10 mouse cellular contexts compared by ENCODE assay signal in the genomic region with DNA sequence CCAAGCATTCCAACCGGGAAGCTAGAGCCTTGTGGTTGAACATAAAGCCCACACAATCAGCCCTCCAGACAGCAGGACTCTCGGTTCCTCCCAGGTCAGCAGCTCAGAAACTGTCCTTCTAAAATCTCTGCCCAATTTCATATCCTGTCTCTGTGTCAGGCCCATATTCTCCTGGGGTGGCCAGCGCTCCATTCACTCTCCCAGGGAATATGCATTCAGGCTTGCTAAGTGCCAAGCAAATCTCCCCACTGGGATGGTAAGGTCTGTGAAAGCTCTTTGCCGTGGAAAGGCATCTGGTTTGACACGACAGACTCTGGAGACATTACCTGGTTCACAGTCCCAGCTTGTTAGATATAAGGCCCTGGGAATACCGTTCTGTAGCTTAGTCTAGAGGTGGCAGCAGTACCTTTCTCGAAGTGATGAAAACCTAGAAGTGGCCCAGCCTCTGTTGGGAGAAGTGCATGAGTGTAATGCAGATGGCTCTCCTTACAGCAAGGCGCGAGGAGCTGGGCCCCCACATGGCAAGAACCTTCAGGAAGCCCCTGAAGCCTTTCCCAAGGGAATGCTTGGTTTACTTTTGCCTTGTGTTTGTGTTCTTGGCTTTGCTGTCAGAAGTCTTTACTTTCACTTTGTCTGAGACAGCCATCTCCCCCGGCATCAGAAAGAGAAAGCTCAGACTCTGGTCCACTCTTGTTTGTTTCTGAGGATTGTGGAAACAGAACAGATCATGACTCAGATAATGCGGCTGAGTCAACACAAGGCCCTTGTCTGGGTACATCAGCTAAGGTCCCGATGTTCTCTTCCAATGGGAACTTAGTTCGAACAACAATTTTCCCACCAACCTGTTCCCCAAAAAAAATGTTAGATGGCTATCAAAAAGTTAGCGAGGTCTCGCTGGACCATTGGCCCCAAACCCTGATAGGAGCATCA. TPM values are rescaled to one million over a fixed set of nuclear protein-coding genes. Genes with fewer than 3 reads are reported as not detected.
DNase-seq lines count a peak whose midpoint lies in the region; ATAC-seq lines count a peak whose summit lies in the region.
"Had no signal": no experiment of that assay in that cellular context is flagged by ENCODE, and none has a peak within 500 bp of the region (broad histone marks: within the 10 kb centered on the region; RNA-seq: fewer than 3 reads in every experiment).

No protein-coding gene starts in this region.

- peak overlapping the region; percentile 49 for H3K27ac ChIP-seq in liver, embryonic 16.5 days (ENCODE audit: low read length)
- H3K27ac ChIP-seq: embryonic facial prominence, embryonic 10.5 days; forebrain, embryonic 10.5 days had no signal

- 52% methylated on average over 15 of the region's 15 CpGs for WGBS in liver, embryonic 16.5 days (ENCODE audit: insufficient replicate concordance)

- DNase-seq in kidney, adult 18-20 months: peak; percentile 31
- DNase-seq in kidney, postnatal 14 days: no peak
- DNase-seq in 3T3-L1 (ENCODE audit: low read depth, low spot score): peak; percentile 33
- DNase-seq in layer of hippocampus, adult 11-12 months (ENCODE audit: low spot score): no peak
- no peak for DNase-seq in urinary bladder, postnatal 25 days (ENCODE audit: low spot score)
- DNase-seq: lung, postnatal 4 days had no signal

- no peak overlapping the region for H3K9ac ChIP-seq in liver, embryonic 16.5 days (ENCODE audit: low read depth, low read length)

- no peaks in the 10 kb centered on the region for H3K9me3 ChIP-seq in liver, embryonic 16.5 days (replicated peaks; ENCODE audit: control insufficient read depth, low read length)
- H3K9me3 ChIP-seq: embryonic facial prominence, embryonic 10.5 days; forebrain, embryonic 10.5 days had no signal

- no peak overlapping the region for H3K4me3 ChIP-seq in liver, embryonic 16.5 days (ENCODE audit: low read depth, low read length)
- H3K4me3 ChIP-seq: embryonic facial prominence, embryonic 10.5 days; forebrain, embryonic 10.5 days had no signal

- no peaks in the 10 kb centered on the region; the same call in none of the 2 replicates for H3K4me1 ChIP-seq in liver, embryonic 16.5 days (ENCODE audit: control insufficient read depth, low read depth, low read length)

- H3K4me2 ChIP-seq in liver, embryonic 16.5 days (ENCODE audit: low read depth, low read length): peak overlapping the region; percentile 1; the same call in 1 of the 2 replicates

- H3K36me3 ChIP-seq in liver, embryonic 16.5 days (ENCODE audit: control insufficient read depth, insufficient read depth): no peaks in the 10 kb centered on the region
- H3K36me3 ChIP-seq: embryonic facial prominence, embryonic 10.5 days; forebrain, embryonic 10.5 days had no signal

- no peaks in the 10 kb centered on the region for H3K27me3 ChIP-seq in liver, embryonic 16.5 days (ENCODE audit: control insufficient read depth, insufficient read depth, low read depth, low read length)

- ATAC-seq in activated CD4-positive, CD25-positive, alpha-beta regulatory T cell, adult 4 months: peak; percentile 33
- ATAC-seq in liver, embryonic 16.5 days (ENCODE audit: low read depth): no peak

RNA-seq across cellular contexts. Expression of gene Gclm, which starts 36.8 kb away (rescaled TPM):
- 1 to 10 TPM; 5.2 to 6.0 TPM for polyA plus RNA-seq in activated CD4-positive, CD25-positive, alpha-beta regulatory T cell, adult 4 months (2017; shearing (Covaris generic))
- 385 and 388 TPM in 2 replicates for polyA plus RNA-seq in liver, embryonic 16.5 days (2015; fragmentation: Nextera tagmentation; extraction: Ambion mirVana)

Comparison
In these comparisons a context has a peak if more than half of its experiments do, and no peak if none do; other contexts are left out.
1. DNase-seq: peak in kidney, adult 18-20 months (single experiment) and 3T3-L1 (single experiment); none in kidney, postnatal 14 days (single experiment), layer of hippocampus, adult 11-12 months (single experiment) and urinary bladder, postnatal 25 days (single experiment).
2. RNA of gene Gclm, which starts 36.8 kb away (polyA plus RNA-seq): 385 to 388 TPM in liver, embryonic 16.5 days; 5.2 to 6.0 TPM in activated CD4-positive, CD25-positive, alpha-beta regulatory T cell, adult 4 months; every median in the first group is over 10 times any median in the second.